Mouse (Mus musculus) layer of hippocampus, postnatal 25 days (tissue): ENCODE measurements around the gene Ctxn2. TPM values are rescaled to one million over a fixed set of nuclear protein-coding genes. Genes with fewer than 3 reads are reported as not detected.
"Not testable (repeated sequence)": the region's sequence is repeated elsewhere in the genome, so short reads cannot be mapped to it uniquely, and the experiment has no call there.

Experiments
- DNase-seq, 2 experiments: peaks; one replicate each; pipeline ENCODE4 v3.0.0; 2022; ENCODE audit warnings: mixed read lengths in 2 of 2, low spot score in 1 of 2; ENCODE audit errors: extremely low spot score in 1 of 2
- total RNA-seq, 2 experiments: library from RNA; stranded (reverse); gene quantifications; 2 replicates each; pipeline ENCODE4 v1.2.3; 2021

Ctxn2 gene
- total RNA-seq: 10 to 100 TPM; 12.5 to 13.7 TPM

- DNase-seq: peak; percentile 43 to 65
Observed at GRCm38 (mm10) chr2:125135903-125136811, at the start of gene Ctxn2. TSS of gene Ctxn2 (plus strand) at chr2:125136692.

- DNase-seq: no peak
Observed at GRCm38 (mm10) chr2:125088757-125089156, 47.7 kb upstream of the Ctxn2 start.

DNA sequence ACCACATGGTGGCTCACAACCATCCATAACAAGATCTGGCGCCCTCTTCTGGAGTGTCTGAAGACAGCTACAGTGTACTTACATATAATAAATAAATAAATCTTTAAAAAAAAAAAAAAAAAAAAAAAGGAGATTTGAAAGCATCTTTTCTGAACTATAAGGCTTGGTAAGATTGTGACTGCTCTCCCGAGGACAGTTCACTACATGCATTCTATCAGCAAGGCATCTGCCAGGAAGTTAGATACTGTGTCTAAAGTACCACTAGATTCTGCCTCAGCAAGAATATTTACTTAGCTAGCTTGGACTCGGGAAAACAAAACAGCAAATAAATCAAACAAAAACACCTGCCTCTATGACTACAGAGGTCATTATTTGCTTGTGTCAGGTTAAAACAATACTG is 44.4 kb upstream of the Ctxn2 start:
- not testable (repeated sequence) for DNase-seq

DNA sequence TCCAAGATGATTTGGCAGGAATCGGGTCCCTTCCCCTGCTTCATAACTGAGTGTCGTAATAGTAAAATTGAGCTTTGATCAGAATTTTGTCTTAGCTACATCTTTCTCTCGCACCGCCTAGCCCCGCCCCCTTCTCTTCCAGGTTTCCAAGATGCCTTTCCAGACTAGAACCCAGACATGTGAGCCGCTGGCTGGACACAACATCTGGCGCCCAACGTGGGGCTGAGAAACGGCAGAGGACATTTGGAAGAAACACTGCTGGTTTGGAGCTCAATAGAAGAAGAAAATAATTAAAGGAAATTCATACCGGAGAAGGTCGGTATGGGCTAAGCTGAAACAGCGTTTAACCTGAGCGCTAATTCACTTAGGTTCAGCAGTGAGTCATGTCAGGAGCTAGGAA is 32.0 kb upstream of the Ctxn2 start:
- DNase-seq: not testable (repeated sequence)

GRCm38 (mm10) chr2:125106536-125106935 is 30.0 kb upstream of the Ctxn2 start:
- not testable (repeated sequence) for DNase-seq

- DNase-seq: peak in 1 of 2 experiments; percentile 63
Observed at GRCm38 (mm10) chr2:125119381-125120110, 16.9 kb upstream of the Ctxn2 start.

DNA sequence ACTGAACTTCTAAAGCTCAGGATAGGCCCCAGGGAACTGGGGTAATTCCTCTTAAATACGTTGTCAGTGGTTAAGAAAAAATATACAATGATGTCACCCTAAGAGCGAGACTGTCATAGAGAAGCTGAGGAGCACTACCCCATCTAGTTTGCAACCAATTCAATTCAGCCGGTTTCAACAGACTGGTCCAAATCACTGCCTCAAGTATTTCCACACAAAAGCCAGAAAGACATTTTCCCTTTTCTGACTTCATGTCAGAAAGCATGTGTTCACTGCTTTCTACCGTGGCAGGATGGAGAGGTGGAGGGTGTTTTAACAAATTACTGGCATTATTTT is 14.2 kb upstream of the Ctxn2 start:
- DNase-seq: no peak

GRCm38 (mm10) chr2:125122624-125123476 is 13.6 kb upstream of the Ctxn2 start:
- DNase-seq: peak; percentile 51 to 59

DNA sequence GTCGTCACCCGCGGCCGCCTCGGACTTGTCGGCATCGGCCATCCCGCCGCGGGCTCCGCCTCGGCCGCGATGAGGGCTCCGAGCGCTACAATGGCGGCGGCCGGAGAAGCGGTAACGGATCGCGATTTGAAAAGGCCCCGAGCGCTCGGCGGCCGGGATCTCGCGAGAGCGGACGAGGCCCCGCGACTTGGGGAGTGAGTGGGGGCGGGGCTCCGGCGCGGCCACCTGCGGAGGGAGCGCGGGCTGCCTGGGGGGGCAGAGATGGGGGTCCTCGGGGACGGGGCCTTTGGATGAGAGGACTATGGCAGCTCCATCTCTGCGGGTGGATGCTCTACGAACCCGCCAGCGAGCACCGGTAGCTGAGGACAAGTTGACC is 13.0 kb upstream of the Ctxn2 start, which contains the start of gene Myef2:
Gene Myef2, minus strand, starts transcription at position 185 of the 376 bp plus-strand sequence.
- DNase-seq: peak; percentile 76 to 77

DNA sequence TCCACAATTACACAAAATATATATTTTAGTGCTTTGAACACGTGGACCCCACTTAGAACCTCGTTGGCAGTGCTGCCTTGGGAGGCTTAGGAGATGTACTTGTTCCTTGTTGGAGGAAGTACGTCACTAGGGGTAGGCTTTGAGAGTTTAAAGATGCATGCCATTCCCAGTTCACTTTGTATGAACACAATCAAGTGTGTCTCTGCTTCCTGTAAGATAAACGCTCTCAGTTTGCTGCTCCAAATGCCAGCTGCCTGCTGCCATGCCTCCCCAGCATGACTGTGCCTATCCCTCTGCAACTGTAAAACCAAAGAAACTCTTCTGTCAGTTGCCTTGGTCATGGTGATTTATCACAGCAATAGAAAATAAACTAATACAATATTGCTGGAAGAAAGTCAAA is 10.7 kb upstream of the Ctxn2 start:
- no peak for DNase-seq

DNA sequence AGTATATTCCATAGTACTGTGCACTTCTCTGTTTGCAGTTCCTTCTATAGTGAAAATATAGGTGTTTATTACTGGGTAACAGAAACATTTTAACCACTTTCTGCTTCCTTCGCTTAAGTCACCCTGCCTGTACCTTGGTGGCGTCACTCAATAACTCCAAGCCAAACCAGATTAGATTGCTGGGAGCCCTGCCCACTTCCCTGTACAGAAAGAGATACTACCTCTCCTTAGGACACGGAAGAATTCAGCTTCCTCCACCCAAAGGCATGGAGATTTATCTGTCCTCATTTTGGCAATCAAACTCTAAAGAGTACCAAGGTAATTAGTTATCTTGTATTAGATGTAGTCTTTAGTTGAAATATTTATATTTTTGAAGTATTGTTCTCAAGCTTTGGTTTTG is 9.7 kb upstream of the Ctxn2 start:
- DNase-seq: no peak

GRCm38 (mm10) chr2:125134113-125134512 is 2.4 kb upstream of the Ctxn2 start:
- DNase-seq: no peak

GRCm38 (mm10) chr2:125136846-125137245 is 354 bp downstream of the Ctxn2 start:
- no peak for DNase-seq

GRCm38 (mm10) chr2:125142336-125142735 is 5.8 kb downstream of the Ctxn2 start:
- DNase-seq: no peak

DNA sequence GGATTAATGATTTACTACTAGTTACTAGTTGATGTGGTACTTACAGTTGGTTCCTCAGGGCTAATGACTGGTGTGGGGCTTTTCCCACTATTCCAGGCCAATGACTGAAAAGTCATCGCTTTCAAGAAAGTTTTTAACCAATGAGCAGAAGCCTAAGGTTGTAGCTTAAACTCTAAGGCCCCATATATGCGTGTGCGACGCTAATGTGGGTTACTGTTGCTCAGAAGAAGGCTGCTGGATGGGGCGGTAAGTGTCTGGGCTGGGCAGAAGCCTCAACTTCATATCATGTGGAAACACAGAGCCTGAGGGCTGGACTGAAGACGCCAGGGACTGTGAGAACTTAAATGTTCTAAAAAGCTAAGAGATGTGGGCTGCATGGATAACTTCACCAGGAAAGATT is 15.9 kb downstream of the Ctxn2 start, which contains the start of gene Slc12a1:
Gene Slc12a1, plus strand, starts transcription at position 118 of the 400 bp plus-strand sequence.
- no peak for DNase-seq

- DNase-seq: no peak
Observed at GRCm38 (mm10) chr2:125154294-125154693, 17.8 kb downstream of the Ctxn2 start.

GRCm38 (mm10) chr2:125155504-125155903 is 19.0 kb downstream of the Ctxn2 start:
- no peak for DNase-seq

- no peak for DNase-seq
Observed at GRCm38 (mm10) chr2:125162012-125162470, 25.5 kb downstream of the Ctxn2 start.

DNA sequence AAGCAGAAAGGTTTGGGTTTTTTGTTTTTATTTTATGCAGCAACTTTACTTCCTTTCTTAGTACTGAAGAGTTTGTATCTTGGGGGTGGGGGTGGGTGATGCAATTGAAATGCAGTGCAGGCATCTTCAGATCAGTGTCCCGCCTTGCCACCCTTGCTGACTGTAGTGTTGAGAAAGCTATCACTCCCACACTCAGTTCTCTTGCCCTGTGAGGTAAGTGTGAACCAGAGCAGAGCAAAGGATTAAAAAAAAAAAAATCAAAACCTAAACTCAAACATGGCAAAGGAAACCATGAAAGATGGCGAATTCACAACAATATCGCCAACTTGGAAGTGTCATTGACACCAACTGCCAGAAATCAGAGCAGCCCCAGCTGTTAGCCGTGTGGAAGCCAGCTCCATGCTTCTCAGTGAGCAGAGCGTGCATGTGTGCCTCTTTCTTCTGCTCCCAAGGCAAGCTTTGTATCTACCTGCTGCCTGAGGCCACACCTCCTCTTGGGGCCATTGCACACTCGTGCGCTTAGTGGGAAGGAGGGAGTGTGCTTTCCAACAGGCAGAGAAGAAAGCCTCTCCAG is 41.8 kb downstream of the Ctxn2 start:
- DNase-seq: peak in 1 of 2 experiments; percentile 26

- DNase-seq: no peak
Observed at GRCm38 (mm10) chr2:125187904-125188303, 51.4 kb downstream of the Ctxn2 start.
